Mouse (Mus musculus): Measurements from ENCODE around the gene Esp36.
"Not testable (repeated sequence)": the region's sequence is repeated elsewhere in the genome, so short reads cannot be mapped to it uniquely, and the experiment has no call there.

Esp36 gene

DNA sequence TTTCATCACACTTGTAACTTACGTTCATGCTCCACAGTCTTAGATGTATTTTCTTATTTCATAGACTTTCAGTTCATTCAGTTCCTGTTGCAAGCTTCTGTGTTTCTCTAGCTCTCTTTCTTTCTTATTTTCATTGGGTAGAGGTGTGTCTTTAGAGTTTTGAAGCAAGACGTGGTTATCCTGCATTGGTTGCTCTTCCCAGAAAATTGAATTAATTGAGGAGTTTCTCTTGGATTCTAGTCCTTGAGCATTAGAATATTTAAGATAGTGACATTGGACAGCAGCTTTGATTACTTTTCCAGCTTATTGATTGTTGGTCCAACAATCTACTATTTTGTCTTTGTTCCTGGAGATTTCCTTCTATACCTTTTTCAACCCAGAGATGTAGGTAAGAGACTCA lies at the start of gene Esp36:
Gene Esp36, minus strand, starts transcription at position 101 of the 400 bp plus-strand sequence.
- no peak for DNase-seq

DNA sequence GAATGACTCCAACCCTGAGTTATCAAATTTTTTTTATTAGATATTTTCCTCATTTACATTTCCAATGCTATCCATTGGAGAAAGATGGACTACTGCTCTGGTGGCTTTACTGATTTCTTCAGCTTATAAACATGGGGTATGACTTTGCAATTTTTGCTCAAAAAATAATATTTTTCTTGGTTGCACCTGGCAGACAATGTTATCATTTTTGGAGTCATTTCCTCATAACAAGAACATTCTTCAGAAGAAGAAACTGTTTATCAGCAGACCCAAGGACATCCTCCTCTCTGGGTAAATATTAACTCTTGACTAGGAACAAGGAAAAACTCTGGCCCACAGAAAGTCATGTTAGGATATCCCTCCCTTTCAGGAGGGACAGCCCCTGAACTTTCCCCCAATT lies 36.2 kb upstream of the Esp36 start:
- DNase-seq = not testable (repeated sequence)

DNA sequence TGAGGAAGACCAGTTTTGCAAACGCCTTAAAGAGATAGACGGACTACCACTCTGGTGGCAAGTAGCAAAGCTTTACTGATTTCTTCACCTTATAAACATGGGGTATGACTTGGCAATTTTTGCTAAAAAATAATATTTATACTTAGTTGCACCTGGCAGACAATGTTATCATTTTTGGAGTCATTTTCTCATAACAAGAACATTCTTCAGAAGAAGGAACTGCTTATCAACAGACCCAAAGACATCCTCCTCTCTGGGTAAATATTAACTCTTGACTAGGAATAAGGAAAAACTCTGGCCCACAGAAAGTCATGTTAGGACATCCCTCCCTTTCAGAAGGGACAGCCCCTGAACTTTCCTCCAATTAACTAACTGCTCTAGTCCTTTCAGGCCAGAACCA lies 30.7 kb upstream of the Esp36 start:
- no peak for DNase-seq

DNA sequence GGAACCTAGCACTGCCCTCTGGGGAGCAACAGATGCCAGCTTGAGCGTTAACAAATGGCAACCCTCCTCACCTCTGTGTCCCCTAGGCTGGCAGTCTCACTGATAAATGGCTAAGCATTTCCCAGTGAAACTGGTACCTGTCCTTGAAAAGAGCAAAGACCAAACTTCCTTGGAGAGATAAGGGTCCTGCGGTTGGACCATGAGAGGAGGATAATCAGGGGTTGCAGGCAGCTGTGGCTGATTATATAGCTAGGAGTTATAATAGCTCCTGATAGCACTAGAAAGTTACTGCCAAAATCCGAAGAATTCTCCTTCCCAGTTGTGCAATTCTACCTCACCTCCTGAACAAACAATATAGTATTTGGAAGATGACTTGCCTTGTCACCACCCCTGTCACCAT lies 13.8 kb downstream of the Esp36 start:
- DNase-seq = no peak

DNA sequence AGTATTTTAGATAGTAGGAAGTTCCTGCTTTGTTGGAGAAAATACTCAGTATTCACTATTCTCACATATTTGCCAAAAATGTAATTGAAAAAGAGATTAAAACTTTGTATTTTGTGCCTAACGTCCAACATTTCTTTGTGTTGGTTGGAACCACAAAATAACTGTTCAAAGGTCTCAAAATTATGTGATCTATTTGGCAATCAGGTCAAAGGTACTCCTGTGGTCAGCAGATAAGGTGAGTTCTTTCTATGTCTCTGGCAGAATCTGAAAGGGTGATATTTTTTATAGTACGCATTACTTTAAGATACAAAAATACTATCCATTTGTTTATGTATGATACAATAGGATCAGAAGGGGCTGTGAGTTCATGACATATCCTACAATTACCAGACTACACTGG lies 28.2 kb downstream of the Esp36 start:
- no peak for DNase-seq

Measured in lung, adult 18-20 months (tissue).